Comparison of ENCODE assay signal across 24 mouse cellular contexts in genomic region chr6:49743157-49743556, GRCm38 (mm10).
DNase-seq lines count a peak whose midpoint lies in the region; ATAC-seq and TF ChIP-seq lines count a peak whose summit lies in the region.
"Had no signal": no experiment of that assay in that cellular context is flagged by ENCODE, and none has a peak within 500 bp of the region (broad histone marks: within the 10 kb centered on the region; RNA-seq: fewer than 3 reads in every experiment).

No protein-coding gene starts in this region.

- dilution Hi-C loops in CH12.LX (cut with MboI; ENCODE audit: extremely low pct_ligation_motif_present, extremely low pct_unique_long_range_greater_than_20kb, low sequenced_read_pairs), result no loop called here

- H3K4me1 ChIP-seq in kidney, postnatal 0 days (replicated peaks; ENCODE audit: insufficient read depth, low read length), result no peaks in the 10 kb centered on the region
- H3K4me1 ChIP-seq in CH12.LX (ENCODE audit: control insufficient read depth in 1 of 2, insufficient read depth in 2 of 2), result peaks cover 0 to 30% of the 10 kb centered on the region in 2 experiments; a peak in 2 of 4 replicates
- 0 out of 2 replicates have a peak, but pooled peaks cover 5% of the 10 kb centered on the region for H3K4me1 ChIP-seq in hindbrain, embryonic 12.5 days
- H3K4me1 ChIP-seq: heart, embryonic 10.5 days had no signal

- H3K79me2 ChIP-seq in CH12.LX (replicated peaks; ENCODE audit: control insufficient read depth, extremely low read depth, insufficient read depth, poor library complexity, severe bottlenecking), result no peaks in the 10 kb centered on the region

- no peak overlapping the region for H3K4me3 ChIP-seq in kidney, postnatal 0 days (replicated peaks; ENCODE audit: low read depth, low read length)
- H3K4me3 ChIP-seq in CH12.LX (replicated peaks in 1 of 3; ENCODE audit: low read depth in 2 of 3, low read length in 2 of 3, poor library complexity in 1 of 3), result no peak overlapping the region
- H3K4me3 ChIP-seq in hindbrain, embryonic 12.5 days, result no peak overlapping the region
- H3K4me3 ChIP-seq: gastrocnemius, adult 2 months; heart, adult 2 months; heart, embryonic 10.5 days; hindbrain, embryonic 13.5 days had no signal

- TF ChIP-seq RAD21 in CH12.LX (IDR thresholded peaks at IDR 0.05; ENCODE audit: low read depth, low read length), result no peak; the same call in 1 of the 2 replicates

- peak; percentile 42; the same call in 1 of the 2 replicates for TF ChIP-seq EP300 in CH12.LX (IDR thresholded peaks at IDR 0.05; ENCODE audit: low read length)

- TF ChIP-seq POLR2A in CH12.LX (IDR thresholded peaks at IDR 0.05; ENCODE audit: low read depth, low read length), result no peak

- no peak for ATAC-seq in kidney, postnatal 0 days (replicated peaks; ENCODE audit: low FRiP score, low read depth)
- no peak for ATAC-seq in hindbrain, embryonic 12.5 days (ENCODE audit: low FRiP score)
- ATAC-seq: forebrain, embryonic 14.5 days; forebrain, postnatal 0 days; hindbrain, embryonic 16.5 days; inflammation-experienced regulatory T-cells, adult 6 months; intestine, embryonic 16.5 days had no signal

- H3K27me3 ChIP-seq in kidney, postnatal 0 days (ENCODE audit: insufficient read depth, low read length), result no peaks in the 10 kb centered on the region
- H3K27me3 ChIP-seq in CH12.LX (replicated peaks), result no peaks in the 10 kb centered on the region
- H3K27me3 ChIP-seq in hindbrain, embryonic 12.5 days, result no peaks in the 10 kb centered on the region
- H3K27me3 ChIP-seq: hindbrain, embryonic 13.5 days had no signal

- H3K9ac ChIP-seq in kidney, postnatal 0 days (ENCODE audit: low read depth, low read length), result no peak overlapping the region
- no peak overlapping the region for H3K9ac ChIP-seq in CH12.LX (ENCODE audit: insufficient read depth, low read depth)
- no peak overlapping the region for H3K9ac ChIP-seq in hindbrain, embryonic 12.5 days
- H3K9ac ChIP-seq: forebrain, postnatal 0 days; hindbrain, embryonic 13.5 days had no signal

- H3K27ac ChIP-seq in kidney, postnatal 0 days, result no peak overlapping the region
- H3K27ac ChIP-seq in CH12.LX (ENCODE audit: insufficient read depth, low read depth), result no peak overlapping the region
- H3K27ac ChIP-seq in hindbrain, embryonic 12.5 days, result no peak overlapping the region
- H3K27ac ChIP-seq: gastrocnemius, adult 2 months; heart, adult 2 months; heart, embryonic 10.5 days; hindbrain, embryonic 13.5 days had no signal

- H3K9me3 ChIP-seq in kidney, postnatal 0 days (replicated peaks; ENCODE audit: low read length), result no peaks in the 10 kb centered on the region
- H3K9me3 ChIP-seq in CH12.LX (replicated peaks; ENCODE audit: low read length), result no peaks in the 10 kb centered on the region
- H3K9me3 ChIP-seq in hindbrain, embryonic 12.5 days (replicated peaks), result no peaks in the 10 kb centered on the region
- H3K9me3 ChIP-seq: G1E; heart, embryonic 10.5 days; hindbrain, embryonic 13.5 days had no signal

- in situ Hi-C loops in CH12.LX (cut with MboI; ENCODE audit: low pct_ligation_motif_present, low pct_unique_long_range_greater_than_20kb, low sequenced_read_pairs), result no loop called here

- H3K36me3 ChIP-seq in kidney, postnatal 0 days (ENCODE audit: insufficient read depth, low read length), result no peaks in the 10 kb centered on the region
- no peaks in the 10 kb centered on the region for H3K36me3 ChIP-seq in CH12.LX (replicated peaks in 1 of 2; ENCODE audit: control insufficient read depth in 1 of 2, insufficient read depth in 1 of 2, low read length in 1 of 2)
- no peaks in the 10 kb centered on the region for H3K36me3 ChIP-seq in hindbrain, embryonic 12.5 days
- H3K36me3 ChIP-seq: G1E; heart, embryonic 10.5 days; hindbrain, embryonic 13.5 days had no signal

- no peak overlapping the region for H3K4me2 ChIP-seq in kidney, postnatal 0 days (ENCODE audit: low read length)
- peak overlapping the region; percentile 67 for H3K4me2 ChIP-seq in CH12.LX (ENCODE audit: insufficient read depth, low read depth, poor library complexity, severe bottlenecking)
- H3K4me2 ChIP-seq in hindbrain, embryonic 12.5 days (replicated peaks), result no peak overlapping the region
- H3K4me2 ChIP-seq: hindbrain, embryonic 13.5 days had no signal

- 16% methylated on average over 3 of the region's 3 CpGs for WGBS in kidney, postnatal 0 days
- WGBS in hindbrain, embryonic 12.5 days, result 81% methylated on average over 3 of the region's 3 CpGs

- TF ChIP-seq CTCF in kidney, postnatal 0 days (IDR thresholded peaks at IDR 0.05; ENCODE audit: low read depth), result no peak
- TF ChIP-seq CTCF in CH12.LX (conservative IDR thresholded peaks at IDR 0.05 in 1 of 2, IDR thresholded peaks at IDR 0.05 in 1 of 2; ENCODE audit: low read depth in 2 of 2, low read length in 2 of 2), result no peak

- peak; percentile 78 for DNase-seq in kidney, postnatal 0 days (ENCODE audit: low spot score)
- DNase-seq in kidney, adult 11 months, result no peak
- DNase-seq in 416B (ENCODE audit: low read depth), result peak; percentile 7
- peak; percentile 54 for DNase-seq in CH12.LX (ENCODE audit: extremely low read depth)
- peak; percentile 39 for DNase-seq in brain, adult 2 months (ENCODE audit: low read depth, low spot score)
- DNase-seq in gastrocnemius, postnatal 10 days, result no peak
- no peak for DNase-seq in urinary bladder, adult 2 months (ENCODE audit: low spot score)
- DNase-seq: adrenal gland, adult 2 months; adrenal gland, postnatal 14 days; cerebellum, adult 18-20 months; cerebellum, adult 9-10 months; cerebellum, postnatal 14 days; forebrain, postnatal 0 days; gastrocnemius, adult 2 months; gastrocnemius, postnatal 25 days; heart, adult 2 months had no signal

TF ChIP-seq in CH12.LX, 34 proteins besides CTCF, POLR2A, EP300 and RAD21:
- TF ChIP-seq JUND (conservative IDR thresholded peaks at IDR 0.05; ENCODE audit: low read depth, low read length) (no peak), TCF12 (IDR thresholded peaks at IDR 0.05; ENCODE audit: low read depth, low read length) (peak; percentile 35; the same call in 1 of the 2 replicates), IRF4 (IDR thresholded peaks at IDR 0.05; ENCODE audit: low read depth, low read length) (peak; percentile 64; the same call in 1 of the 2 replicates), ELF1 (IDR thresholded peaks at IDR 0.05; ENCODE audit: low read depth, low read length) (0 out of 2 replicates have a peak, but pooled peaks have one; percentile 17), PAX5 (IDR thresholded peaks at IDR 0.05; ENCODE audit: low read length) (no peak), USF1 (IDR thresholded peaks at IDR 0.05; ENCODE audit: low read depth, low read length) (no peak), MXI1 (IDR thresholded peaks at IDR 0.05; ENCODE audit: low read depth, low read length) (no peak), KAT2A (IDR thresholded peaks at IDR 0.05; ENCODE audit: insufficient replicate concordance, low read length) (no peak), MYC (IDR thresholded peaks at IDR 0.05; ENCODE audit: low read depth, low read length) (peak; percentile 38; the same call in 1 of the 2 replicates), MEF2A (IDR thresholded peaks at IDR 0.05; ENCODE audit: borderline replicate concordance, low read depth, low read length) (no peak), GABPA (IDR thresholded peaks at IDR 0.05; ENCODE audit: insufficient replicate concordance, low read depth, low read length) (no peak), MAZ (IDR thresholded peaks at IDR 0.05; ENCODE audit: low read depth, low read length) (no peak), JUN (IDR thresholded peaks at IDR 0.05; ENCODE audit: insufficient read depth, low read depth, low read length) (no peak), RCOR1 (conservative IDR thresholded peaks at IDR 0.05; ENCODE audit: low read depth, low read length) (no peak; the same call in 1 of the 2 replicates)

Comparison
In these comparisons a context has a peak if more than half of its experiments do, and no peak if none do; other contexts are left out.
1. DNase-seq: peak in kidney, postnatal 0 days (single experiment), 416B (single experiment), CH12.LX (single experiment) and brain, adult 2 months (single experiment); none in kidney, adult 11 months (single experiment), gastrocnemius, postnatal 10 days (single experiment) and urinary bladder, adult 2 months (single experiment).